Mouse (Mus musculus) heart, adult 2 months (tissue): Measurements from ENCODE around the gene Gprasp1.

Experiments used
- CTCF ChIP-seq: fragments of 200-600 bp; IDR thresholded peaks from 2 replicates; pipeline ENCODE4 v1.8.1; 2022; ENCODE audit warnings: antibody characterized with exemption, mild to moderate bottlenecking, moderate library complexity
- EP300 ChIP-seq: fragments of 200-500 bp; IDR thresholded peaks from 2 replicates; pipeline ENCODE4 v1.6.1; 2011; ENCODE audit warnings: low read depth, low read length, control low read depth; ENCODE audit not compliant: insufficient read depth
- POLR2A ChIP-seq: fragments of 200-500 bp; IDR thresholded peaks from 2 replicates; pipeline ENCODE4 v1.6.1; 2011; ENCODE audit warnings: mild to moderate bottlenecking, low read depth, low read length, control low read depth; ENCODE audit not compliant: insufficient read depth

DNA sequence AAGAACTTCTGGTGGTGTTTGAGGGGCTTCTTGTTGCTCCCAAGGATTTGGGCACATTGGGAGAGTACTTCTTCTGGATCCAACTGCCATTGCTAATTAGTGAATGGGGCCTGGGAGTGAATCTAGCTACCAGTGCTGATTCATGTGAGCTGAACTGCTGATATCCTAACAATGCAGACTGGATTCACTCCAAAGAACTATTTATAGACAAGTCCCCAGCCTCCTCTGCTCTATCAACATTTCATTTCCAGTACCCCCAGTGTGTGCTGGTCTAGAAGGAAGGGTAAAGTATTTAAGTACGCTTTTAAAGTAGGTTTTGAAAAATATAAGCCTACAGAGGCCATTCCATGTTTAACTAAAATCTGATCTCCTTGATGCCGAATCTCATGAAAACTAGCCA, 29.7 kb upstream of the Gprasp1 start:
- TF ChIP-seq CTCF (no peak), POLR2A (no peak), EP300 (no peak)
